Mouse (Mus musculus) testis, adult 2 months (tissue): ENCODE data around the gene Zfp317.

ENCODE experiments used
- CTCF ChIP-seq: fragments of 200-500 bp; IDR thresholded peaks from 2 replicates; pipeline ENCODE4 v1.5.1; 2012; ENCODE audit warnings: low read depth, mild to moderate bottlenecking, inconsistent platforms, low read length, moderate library complexity; ENCODE audit not compliant: control insufficient read depth, insufficient read depth, insufficient replicate concordance
- POLR2A ChIP-seq: fragments of 200-500 bp; IDR thresholded peaks from 2 replicates; pipeline ENCODE4 v1.6.1; 2012; ENCODE audit warnings: low read depth, mild to moderate bottlenecking, inconsistent platforms, low read length, moderate library complexity; ENCODE audit not compliant: control insufficient read depth

GRCm38 (mm10) chr9:19645193-19645592 is 23.3 kb downstream of the Zfp317 start:
- TF ChIP-seq POLR2A (no peak), CTCF (no peak)
